Mouse (Mus musculus): ENCODE measurements around the gene Anp32b.

DNA sequence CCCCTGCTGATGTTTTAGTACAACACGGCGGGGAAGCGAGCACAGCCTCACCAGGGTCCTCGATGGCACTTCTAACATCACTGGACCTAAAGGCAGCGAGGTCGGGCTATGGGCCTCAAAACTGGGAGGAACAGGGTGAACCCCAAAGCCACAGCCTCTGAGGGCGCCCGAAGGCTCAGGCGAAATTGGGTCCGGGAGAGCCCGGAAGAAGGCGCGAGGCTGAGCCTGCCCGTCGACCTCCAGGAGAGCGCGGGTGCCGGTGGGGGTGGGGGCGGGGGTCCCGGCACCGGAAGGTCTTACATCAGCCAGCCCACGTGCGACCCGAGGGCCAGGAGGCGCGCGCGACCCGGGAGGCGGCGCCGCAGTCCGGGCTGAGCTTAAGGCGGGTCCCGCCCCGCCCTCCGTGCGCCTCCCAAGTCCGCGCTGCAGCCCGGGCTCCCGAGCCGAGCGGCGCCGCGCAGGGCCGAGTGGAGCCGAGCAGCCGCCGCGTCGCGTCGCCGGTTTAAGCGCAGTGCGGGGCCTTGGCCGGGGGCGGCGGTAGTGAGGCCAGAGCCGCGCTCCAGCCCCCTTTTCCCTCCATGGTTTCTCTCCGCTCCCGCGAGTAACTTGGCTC, at the start of gene Anp32b:
- TF ChIP-seq POLR2A (IDR thresholded peaks at IDR 0.05; ENCODE audit: extremely low read depth, insufficient read depth, low read length) (0 out of 2 replicates have a peak, but pooled peaks have one; percentile 40), CTCF (IDR thresholded peaks at IDR 0.05; ENCODE audit: low read depth, low read length) (peak; percentile 65)

Data from liver, adult 2 months (tissue).